Mouse (Mus musculus): Measurements from ENCODE around the gene Tmed8.
"Not testable (repeated sequence)": the region's sequence is repeated elsewhere in the genome, so short reads cannot be mapped to it uniquely, and the experiment has no call there.

Gene Tmed8

GRCm38 (mm10) chr12:87199973-87200586, at the start of gene Tmed8:
TSS of gene Tmed8 (minus strand) at chr12:87200454.
- Histone ChIP-seq H3K27me3 (ENCODE audit: control insufficient read depth, insufficient read depth, low read length, poor library complexity, severe bottlenecking) (no peaks in the 10 kb centered on the region), H3K36me3 (ENCODE audit: control insufficient read depth, insufficient read depth, low read length, poor library complexity, severe bottlenecking) (no peaks in the 10 kb centered on the region)
- peak; percentile 86 for DNase-seq (ENCODE audit: low read depth, low spot score)

- Histone ChIP-seq H3K27me3 (ENCODE audit: control insufficient read depth, insufficient read depth, low read length, poor library complexity, severe bottlenecking) (no peaks in the 10 kb centered on the region), H3K36me3 (ENCODE audit: control insufficient read depth, insufficient read depth, low read length, poor library complexity, severe bottlenecking) (peaks cover 13% of the 10 kb centered on the region)
- DNase-seq (ENCODE audit: low read depth, low spot score) = no peak
Observed at GRCm38 (mm10) chr12:87238632-87239031, 38.4 kb upstream of the Tmed8 start, which contains the start of gene Noxred1. TSS of gene Noxred1 (minus strand) at chr12:87238732.

DNA sequence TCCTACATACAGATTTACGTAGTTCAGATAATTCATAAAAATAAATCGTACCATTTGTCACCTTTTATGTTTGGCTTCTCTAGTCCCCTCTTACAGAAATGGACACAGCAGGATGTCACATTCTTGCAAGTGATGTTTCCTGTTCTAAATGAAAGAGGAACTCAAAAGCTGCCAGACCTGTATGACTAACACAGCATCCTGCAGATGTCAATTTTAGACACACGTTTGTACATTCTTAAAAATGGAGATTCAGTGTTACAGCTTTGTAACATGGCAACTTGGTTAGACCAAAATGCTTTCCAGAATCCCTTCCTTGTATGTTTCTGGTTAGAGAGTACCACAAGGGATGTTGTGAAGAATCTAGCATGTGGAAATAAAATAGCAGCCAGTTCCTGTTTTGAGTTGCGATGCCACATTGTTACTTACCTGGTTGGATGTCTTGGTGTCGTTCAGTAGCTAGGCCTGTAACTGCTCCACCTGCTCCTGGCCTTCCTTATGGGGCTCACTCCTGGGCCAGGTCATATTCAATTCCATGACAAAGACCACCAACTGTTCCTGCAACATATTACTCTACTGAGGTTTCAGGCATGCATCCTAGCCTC, 36.7 kb upstream of the Tmed8 start:
- Histone ChIP-seq H3K27me3 (ENCODE audit: control insufficient read depth, insufficient read depth, low read length, poor library complexity, severe bottlenecking) (no peaks in the 10 kb centered on the region), H3K36me3 (ENCODE audit: control insufficient read depth, insufficient read depth, low read length, poor library complexity, severe bottlenecking) (peaks cover 10% of the 10 kb centered on the region; the same call in 1 of the 2 replicates)
- DNase-seq (ENCODE audit: low read depth, low spot score) = peak; percentile 68

- DNase-seq (ENCODE audit: low read depth, low spot score) = no peak
- no peaks in the 10 kb centered on the region for H3K27me3 ChIP-seq (ENCODE audit: control insufficient read depth, insufficient read depth, low read length, poor library complexity, severe bottlenecking)
Observed at GRCm38 (mm10) chr12:87230379-87230895, 30.2 kb upstream of the Tmed8 start.

DNA sequence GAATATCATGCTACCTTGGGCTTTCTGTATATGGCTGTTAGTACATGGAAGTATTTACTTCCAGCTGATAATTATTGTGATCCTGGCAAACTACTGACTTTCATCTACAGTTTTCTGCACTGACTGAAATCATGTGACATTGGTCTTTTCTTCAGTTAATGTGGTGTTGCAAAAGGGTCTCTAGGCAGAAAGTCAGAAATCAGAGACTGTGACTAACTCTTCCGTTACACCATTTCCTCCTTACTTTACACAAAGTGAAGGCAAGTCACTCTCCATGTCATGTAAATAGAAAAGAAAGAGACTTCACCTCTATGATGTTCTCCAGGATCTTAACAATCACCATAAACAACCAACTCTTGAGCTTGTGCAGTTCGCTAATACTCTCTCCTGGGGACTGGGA, 29.4 kb upstream of the Tmed8 start:
- no peaks in the 10 kb centered on the region for H3K27me3 ChIP-seq (ENCODE audit: control insufficient read depth, insufficient read depth, low read length, poor library complexity, severe bottlenecking)
- no peaks in the 10 kb centered on the region for H3K36me3 ChIP-seq (ENCODE audit: control insufficient read depth, insufficient read depth, low read length, poor library complexity, severe bottlenecking)
- DNase-seq (ENCODE audit: low read depth, low spot score) = no peak

More at GRCm38 (mm10) chr12:87230379-87230895, 30.2 kb upstream of the Tmed8 start:
- H3K36me3 ChIP-seq (ENCODE audit: control insufficient read depth, insufficient read depth, low read length, poor library complexity, severe bottlenecking) = no peaks in the 10 kb centered on the region

DNA sequence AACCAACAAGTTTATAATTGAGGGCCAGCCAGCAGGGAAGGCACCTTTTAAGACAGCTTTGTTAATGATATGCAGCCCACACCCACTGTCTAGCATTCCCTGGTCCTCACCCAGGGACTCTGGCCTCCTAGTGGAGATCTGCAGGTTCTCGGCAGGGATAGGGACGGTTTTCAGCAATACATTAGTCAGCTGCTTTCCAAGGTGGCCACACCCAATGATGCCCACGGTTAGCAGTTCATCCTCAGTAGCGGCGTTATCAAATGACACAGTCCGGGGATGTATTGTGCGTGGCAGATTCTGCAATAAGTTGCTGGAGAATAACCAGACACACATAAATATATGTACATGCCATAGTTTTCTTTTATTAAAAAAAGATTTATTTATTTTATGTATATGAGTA, 26.5 kb upstream of the Tmed8 start:
- Histone ChIP-seq H3K36me3 (ENCODE audit: control insufficient read depth, insufficient read depth, low read length, poor library complexity, severe bottlenecking) (no peaks in the 10 kb centered on the region), H3K27me3 (ENCODE audit: control insufficient read depth, insufficient read depth, low read length, poor library complexity, severe bottlenecking) (no peaks in the 10 kb centered on the region)
- DNase-seq (ENCODE audit: low read depth, low spot score) = no peak

DNA sequence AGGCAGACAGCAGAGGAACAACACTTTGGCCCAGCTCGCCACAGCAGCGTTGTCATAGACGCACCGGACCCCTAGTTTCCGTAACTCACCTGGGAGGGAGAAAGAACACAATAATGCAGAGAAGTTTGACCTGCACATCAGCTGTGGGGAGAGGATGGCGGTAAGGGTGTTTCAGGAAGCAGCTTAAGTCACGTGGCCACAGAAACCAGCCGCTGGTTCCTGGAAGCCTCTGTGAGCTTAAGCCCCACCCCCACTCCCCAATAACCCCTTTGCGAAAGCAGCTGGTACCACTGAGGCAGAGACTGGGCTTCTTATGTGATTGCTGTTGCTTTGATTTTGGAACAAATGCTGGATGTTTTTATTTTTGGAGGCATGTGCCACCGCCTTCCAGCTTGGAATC, 24.7 kb upstream of the Tmed8 start:
- Histone ChIP-seq H3K36me3 (ENCODE audit: control insufficient read depth, insufficient read depth, low read length, poor library complexity, severe bottlenecking) (peaks cover 3% of the 10 kb centered on the region; the same call in 1 of the 2 replicates), H3K27me3 (ENCODE audit: control insufficient read depth, insufficient read depth, low read length, poor library complexity, severe bottlenecking) (no peaks in the 10 kb centered on the region)
- DNase-seq (ENCODE audit: low read depth, low spot score) = no peak

DNA sequence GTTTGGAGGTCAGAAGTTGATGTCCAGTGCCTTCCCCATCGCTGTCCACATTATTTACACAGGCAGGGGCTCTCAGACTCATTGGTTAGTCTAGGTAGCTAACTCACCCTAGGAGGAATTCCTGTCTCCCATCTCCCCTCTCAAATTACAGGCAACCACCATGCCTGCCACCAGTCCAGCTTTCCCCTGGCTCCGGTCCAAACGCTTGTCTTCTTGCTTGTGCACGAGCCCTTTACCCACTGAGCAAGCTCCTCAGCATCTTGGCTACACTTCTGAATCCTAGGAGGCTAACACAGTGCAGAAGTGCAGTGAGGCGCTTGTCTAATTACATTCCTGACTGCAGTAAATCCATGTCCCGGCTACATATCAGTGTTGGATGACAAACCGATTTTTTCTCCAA, 19.1 kb upstream of the Tmed8 start:
- no peak for DNase-seq (ENCODE audit: low read depth, low spot score)
- H3K27me3 ChIP-seq (ENCODE audit: control insufficient read depth, insufficient read depth, low read length, poor library complexity, severe bottlenecking) = no peaks in the 10 kb centered on the region

DNA sequence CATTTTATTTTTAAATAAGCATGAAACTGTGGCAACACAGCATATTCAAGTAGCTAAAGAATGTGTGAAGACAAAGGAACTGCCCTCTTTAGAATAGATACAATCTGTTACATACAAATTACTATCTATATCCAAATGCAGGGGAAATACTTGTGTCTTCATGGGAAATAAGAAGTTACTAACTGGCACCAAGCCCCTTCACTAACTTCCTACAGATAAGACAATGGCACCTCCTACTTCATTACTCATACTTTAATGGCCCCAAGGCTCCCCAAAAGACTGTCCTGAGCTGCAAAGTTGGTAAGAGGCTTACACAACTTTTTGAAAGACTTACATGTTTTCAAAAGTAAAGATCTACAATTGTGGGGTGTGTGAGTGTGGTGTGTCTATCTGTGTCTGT, 17.3 kb upstream of the Tmed8 start:
- no peak for DNase-seq (ENCODE audit: low read depth, low spot score)
- Histone ChIP-seq H3K27me3 (ENCODE audit: control insufficient read depth, insufficient read depth, low read length, poor library complexity, severe bottlenecking) (no peaks in the 10 kb centered on the region), H3K36me3 (ENCODE audit: control insufficient read depth, insufficient read depth, low read length, poor library complexity, severe bottlenecking) (peaks cover 3% of the 10 kb centered on the region; the same call in 1 of the 2 replicates)

More for the DNA sequence above, 19.1 kb upstream of the Tmed8 start:
- peaks cover 3% of the 10 kb centered on the region; the same call in 1 of the 2 replicates for H3K36me3 ChIP-seq (ENCODE audit: control insufficient read depth, insufficient read depth, low read length, poor library complexity, severe bottlenecking)

DNA sequence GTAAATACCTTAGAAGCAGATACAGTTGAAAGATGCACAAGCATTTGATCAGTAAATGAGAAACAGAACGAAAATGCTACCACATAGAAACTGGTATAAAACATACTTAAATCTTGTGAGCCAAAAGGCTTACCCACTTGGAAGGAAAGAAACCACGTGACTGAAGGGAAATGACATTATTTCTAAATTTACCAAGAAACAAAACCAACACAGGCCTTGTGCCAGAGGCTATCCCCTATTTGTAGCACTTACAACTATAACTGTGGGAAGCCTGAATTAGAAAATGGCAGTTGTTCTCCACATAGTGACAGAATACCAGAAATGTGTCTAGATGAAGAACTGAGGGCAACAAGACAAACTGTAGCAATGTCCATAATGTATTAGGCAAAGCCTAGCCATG, 15.8 kb upstream of the Tmed8 start:
- Histone ChIP-seq H3K36me3 (ENCODE audit: control insufficient read depth, insufficient read depth, low read length, poor library complexity, severe bottlenecking) (peaks cover 1% of the 10 kb centered on the region; the same call in 1 of the 2 replicates), H3K27me3 (ENCODE audit: control insufficient read depth, insufficient read depth, low read length, poor library complexity, severe bottlenecking) (no peaks in the 10 kb centered on the region)
- no peak for DNase-seq (ENCODE audit: low read depth, low spot score)

DNA sequence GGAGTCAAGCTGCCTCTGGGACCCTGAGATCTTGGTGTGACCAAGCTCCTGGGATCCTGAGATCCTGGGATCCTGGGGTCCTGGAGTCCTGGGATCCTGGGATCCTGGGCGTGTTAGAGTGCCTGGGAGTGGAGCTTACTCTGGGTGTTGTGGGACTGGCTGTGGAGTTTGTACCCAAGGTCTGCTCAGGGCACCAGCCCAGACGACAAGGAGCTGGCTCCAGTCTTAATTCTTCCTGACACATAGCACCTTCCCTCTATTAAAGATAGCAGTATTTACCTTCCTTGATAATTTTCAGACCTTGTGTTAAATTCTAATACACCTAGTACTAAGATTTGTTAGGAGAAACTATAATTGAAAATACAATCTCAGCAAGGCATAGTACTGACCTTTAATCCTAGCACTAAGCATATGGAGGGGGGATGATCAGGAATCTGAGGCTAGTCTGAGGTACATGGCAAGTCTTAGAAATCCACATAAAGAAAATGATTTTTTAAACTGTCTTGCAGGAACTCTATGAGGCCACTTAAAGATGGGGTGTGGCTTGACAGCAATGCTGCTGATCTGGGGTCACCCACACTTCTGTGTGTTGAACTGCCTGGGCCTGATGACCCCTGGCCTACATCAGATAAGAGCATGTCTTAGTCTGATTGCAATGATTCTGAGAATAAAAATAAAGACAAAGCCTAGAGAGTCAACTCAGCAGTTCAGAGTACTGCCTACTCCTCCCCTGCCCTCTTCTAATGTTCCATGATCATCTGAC, 12.8 kb upstream of the Tmed8 start:
- no peak for DNase-seq (ENCODE audit: low read depth, low spot score)
- H3K36me3 ChIP-seq (ENCODE audit: control insufficient read depth, insufficient read depth, low read length, poor library complexity, severe bottlenecking) = no peaks in the 10 kb centered on the region
- H3K27me3 ChIP-seq (ENCODE audit: control insufficient read depth, insufficient read depth, low read length, poor library complexity, severe bottlenecking) = no peaks in the 10 kb centered on the region

DNA sequence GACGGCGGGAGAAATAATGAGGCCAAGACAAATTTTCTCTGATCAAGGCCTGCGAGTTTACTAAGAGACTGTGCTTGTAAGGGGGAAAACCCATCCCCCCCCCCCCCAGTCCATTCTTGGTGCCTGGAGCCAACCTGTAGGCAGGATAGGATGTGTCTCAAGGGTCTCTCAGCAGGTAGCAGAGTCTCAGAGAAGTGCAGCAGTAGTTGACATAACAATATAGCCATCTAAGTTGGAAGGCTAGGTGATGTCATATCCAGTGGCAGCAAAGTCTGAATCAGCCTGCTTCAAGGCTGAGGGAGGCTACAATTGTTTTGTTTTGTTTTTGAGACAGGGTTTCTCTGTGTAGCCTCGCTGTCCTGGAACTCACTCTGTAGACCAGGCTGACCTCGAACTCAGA, 5.5 kb upstream of the Tmed8 start:
- H3K36me3 ChIP-seq (ENCODE audit: control insufficient read depth, insufficient read depth, low read length, poor library complexity, severe bottlenecking); DNase-seq (ENCODE audit: low read depth, low spot score); H3K27me3 ChIP-seq (ENCODE audit: control insufficient read depth, insufficient read depth, low read length, poor library complexity, severe bottlenecking): not testable (repeated sequence)

GRCm38 (mm10) chr12:87201694-87202093, 1.4 kb upstream of the Tmed8 start:
- peak; percentile 38 for DNase-seq (ENCODE audit: low read depth, low spot score)
- Histone ChIP-seq H3K27me3 (ENCODE audit: control insufficient read depth, insufficient read depth, low read length, poor library complexity, severe bottlenecking) (no peaks in the 10 kb centered on the region), H3K36me3 (ENCODE audit: control insufficient read depth, insufficient read depth, low read length, poor library complexity, severe bottlenecking) (no peaks in the 10 kb centered on the region)

DNA sequence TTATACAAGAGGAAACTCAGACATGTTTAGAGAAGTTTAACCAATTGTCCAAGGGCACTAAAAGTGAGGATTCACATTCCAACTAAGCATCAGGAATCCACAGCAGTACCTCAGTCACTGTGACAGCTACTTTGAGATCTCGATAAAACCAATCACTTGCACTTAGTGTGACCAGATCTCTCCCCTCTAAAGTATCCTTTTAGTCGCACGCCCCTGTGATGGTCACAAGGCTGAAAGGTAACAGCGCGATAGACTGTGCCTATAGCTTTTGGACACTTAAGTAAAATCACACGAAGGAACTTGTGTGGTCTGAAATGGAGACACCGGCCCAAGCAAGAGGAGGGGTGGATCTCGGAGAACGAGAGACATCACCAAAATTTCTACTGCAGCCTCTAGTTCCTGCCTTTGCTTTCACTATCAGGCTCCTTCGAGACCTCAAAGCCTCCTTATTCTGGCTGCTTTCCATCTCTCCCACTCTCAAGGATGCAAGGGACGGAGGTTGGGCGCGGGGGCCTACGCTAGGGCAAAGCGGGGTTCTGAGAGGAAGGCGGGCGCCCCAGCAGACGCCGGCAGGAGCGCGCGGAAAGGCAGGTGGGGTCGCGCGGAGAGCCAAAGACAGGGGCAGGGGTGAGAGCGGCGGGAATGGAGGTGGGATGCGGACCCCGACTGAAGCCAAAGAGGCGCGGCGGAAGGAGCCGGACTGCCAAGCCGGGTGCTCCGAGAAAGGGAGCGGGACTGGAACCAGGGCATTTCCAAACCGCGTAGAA, 865 bp downstream of the Tmed8 start, which contains the start of gene Samd15:
Samd15 (plus strand) TSS at position 518 of the 767 bp plus-strand sequence.
- Histone ChIP-seq H3K27me3 (ENCODE audit: control insufficient read depth, insufficient read depth, low read length, poor library complexity, severe bottlenecking) (no peaks in the 10 kb centered on the region), H3K36me3 (ENCODE audit: control insufficient read depth, insufficient read depth, low read length, poor library complexity, severe bottlenecking) (no peaks in the 10 kb centered on the region)
- DNase-seq (ENCODE audit: low read depth, low spot score) = peak; percentile 31
